Comparison of ENCODE assay signal across 19 mouse cellular contexts in the genomic region with DNA sequence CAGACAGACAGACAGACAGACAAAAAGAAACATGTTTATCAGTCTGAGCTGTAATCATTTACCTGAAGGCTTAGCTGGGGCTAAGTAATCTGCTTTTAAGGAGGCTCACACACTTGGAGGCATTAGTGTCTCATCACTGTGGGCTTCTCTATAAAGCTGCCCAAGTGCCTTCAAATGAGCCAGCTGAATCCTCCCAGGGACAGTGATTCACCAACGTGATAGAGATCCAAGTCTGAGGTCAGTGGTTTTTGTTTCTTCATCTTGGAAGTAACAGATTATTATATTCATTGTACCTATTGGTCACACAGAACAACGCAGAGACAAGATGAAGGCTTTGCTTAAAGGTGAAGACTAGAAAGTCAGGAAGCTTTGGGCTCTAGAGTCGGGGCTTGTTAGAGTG. TPM values are rescaled to one million over a fixed set of nuclear protein-coding genes. Genes with fewer than 3 reads are reported as not detected.
DNase-seq lines count a peak whose midpoint lies in the region.
"Had no signal": no experiment of that assay in that cellular context is flagged by ENCODE, and none has a peak within 500 bp of the region (broad histone marks: within the 10 kb centered on the region; RNA-seq: fewer than 3 reads in every experiment).

No protein-coding gene starts in this region.

- H3K27ac ChIP-seq in midbrain, embryonic 10.5 days (replicated peaks) = no peak overlapping the region
- H3K27ac ChIP-seq: embryonic facial prominence, embryonic 10.5 days; embryonic facial prominence, embryonic 12.5 days; forebrain, embryonic 13.5 days; forebrain, embryonic 15.5 days had no signal

- 85% methylated on average over 3 of the region's 3 CpGs for whole genome bisulfite sequencing in midbrain, embryonic 10.5 days

- H3K9me3 ChIP-seq in midbrain, embryonic 10.5 days (replicated peaks) = no peaks in the 10 kb centered on the region
- H3K9me3 ChIP-seq: embryonic facial prominence, embryonic 10.5 days; embryonic facial prominence, embryonic 12.5 days; forebrain, embryonic 13.5 days; forebrain, embryonic 15.5 days had no signal

- H3K36me3 ChIP-seq in midbrain, embryonic 10.5 days = no peaks in the 10 kb centered on the region
- H3K36me3 ChIP-seq: embryonic facial prominence, embryonic 10.5 days; embryonic facial prominence, embryonic 12.5 days; forebrain, embryonic 15.5 days had no signal

- peak; percentile 60 for DNase-seq in adrenal gland, adult 2 months
- no peak for DNase-seq in adrenal gland, adult 8-10 months
- peak; percentile 25 to 40 for DNase-seq in adrenal gland, postnatal 36 days
- no peak for DNase-seq in adrenal gland, postnatal 25 days
- peak; percentile 59 for DNase-seq in 416B (ENCODE audit: low read depth)
- DNase-seq in skeletal muscle tissue, adult 2 months (ENCODE audit: low read depth, low spot score) = peak; percentile 25
- DNase-seq in urinary bladder, postnatal 14 days (ENCODE audit: low spot score) = no peak
- no peak for DNase-seq in midbrain, embryonic 10.5 days (ENCODE audit: low spot score)
- DNase-seq: cerebellum, adult 11-12 months; cerebellum, adult 2 months; cerebellum, adult 9-10 months; cerebellum, postnatal 10 days; cerebellum, postnatal 25 days; forebrain, postnatal 0 days had no signal

- no peaks in the 10 kb centered on the region for H3K27me3 ChIP-seq in midbrain, embryonic 10.5 days (ENCODE audit: low read depth, poor library complexity, severe bottlenecking)
- H3K27me3 ChIP-seq: embryonic facial prominence, embryonic 12.5 days; forebrain, embryonic 13.5 days; forebrain, embryonic 15.5 days; Patski had no signal

- no peak overlapping the region for H3K4me3 ChIP-seq in midbrain, embryonic 10.5 days
- H3K4me3 ChIP-seq: embryonic facial prominence, embryonic 10.5 days; embryonic facial prominence, embryonic 12.5 days; forebrain, embryonic 13.5 days; forebrain, embryonic 15.5 days had no signal

- H3K4me1 ChIP-seq in midbrain, embryonic 10.5 days = no peaks in the 10 kb centered on the region
- H3K4me1 ChIP-seq: embryonic facial prominence, embryonic 10.5 days; embryonic facial prominence, embryonic 12.5 days; forebrain, embryonic 13.5 days; forebrain, embryonic 15.5 days had no signal

RNA-seq across cellular contexts. Expression of a gene that starts 8.7 kb away (rescaled TPM):
- total RNA-seq in adrenal gland, adult 2 months (2021) = 100 to 1,000 TPM in 1 of 2 experiments, 10 to 100 TPM in 1; 84.0 to 110 TPM
- 6.7 and 8.5 TPM in 2 replicates for polyA plus RNA-seq in adrenal gland, adult 2 months (2012; rRNA removed)
- 100 to 1,000 TPM in 3 of 4 experiments, 10 to 100 TPM in 1; 98.3 to 130 (median 112) TPM for total RNA-seq in adrenal gland, adult 8-10 months (2022)
- total RNA-seq in adrenal gland, postnatal 36 days (2021) = 100 to 1,000 TPM; 102 to 127 TPM
- 112 and 131 TPM in 2 replicates for total RNA-seq in adrenal gland, postnatal 25 days (2021)
- polyA plus RNA-seq in midbrain, embryonic 10.5 days (2016; fragmentation: Nextera tagmentation; extraction: Ambion mirVana) = 70.7 and 80.6 TPM in 2 replicates

Comparison
In these comparisons a context has a peak if more than half of its experiments do, and no peak if none do; other contexts are left out.
1. DNase-seq: peak in adrenal gland, adult 2 months (single experiment), adrenal gland, postnatal 36 days (2 of 2), 416B (single experiment) and skeletal muscle tissue, adult 2 months (single experiment); none in adrenal gland, adult 8-10 months (single experiment), adrenal gland, postnatal 25 days (single experiment), urinary bladder, postnatal 14 days (single experiment) and midbrain, embryonic 10.5 days (single experiment).